Mouse (Mus musculus) intestine, postnatal 0 days (tissue): ENCODE data around the gene Syn3. TPM values are rescaled to one million over a fixed set of nuclear protein-coding genes. Genes with fewer than 3 reads are reported as not detected.

Experiments
- ATAC-seq: fragments of 200-750 bp; cut with Nextera tagmentation; 2 replicates; pipeline ENCODE4 v1.8.0; 2017; ENCODE audit warnings: mild to moderate bottlenecking, moderate TSS enrichment, moderate library complexity
- H3K27ac ChIP-seq: fragments of 300-500 bp; sonication (generic); 2 replicates; pipeline ENCODE4 v1.5.1; 2014; ENCODE audit warnings: mild to moderate bottlenecking, low read depth, low read length, moderate library complexity
- H3K27me3 ChIP-seq: fragments of 300-500 bp; sonication (generic); replicated peaks from 2 replicates; pipeline ENCODE4 v1.6.1; 2014; ENCODE audit warnings: low read length, mixed read lengths; ENCODE audit not compliant: control insufficient read depth, insufficient read depth
- H3K36me3 ChIP-seq: fragments of 300-500 bp; sonication (generic); 2 replicates; pipeline ENCODE4 v1.6.1; 2014; ENCODE audit warnings: mild to moderate bottlenecking, moderate library complexity; ENCODE audit not compliant: control insufficient read depth, insufficient read depth
- H3K4me1 ChIP-seq: fragments of 300-500 bp; sonication (generic); replicated peaks from 2 replicates; pipeline ENCODE4 v1.6.1; 2014; ENCODE audit warnings: antibody characterized with exemption, low read length, mixed read lengths; ENCODE audit not compliant: control insufficient read depth, insufficient read depth
- H3K4me2 ChIP-seq: fragments of 300-500 bp; sonication (generic); replicated peaks from 2 replicates; pipeline ENCODE4 v1.6.1; 2014; ENCODE audit warnings: low read depth, mild to moderate bottlenecking, moderate library complexity
- H3K4me3 ChIP-seq: fragments of 300-500 bp; sonication (generic); 2 replicates; pipeline ENCODE4 v1.5.1; 2014; ENCODE audit warnings: low read depth, low read length
- H3K9ac ChIP-seq: fragments of 300-500 bp; sonication (generic); 2 replicates; pipeline ENCODE4 v1.6.1; 2014; ENCODE audit warnings: mild to moderate bottlenecking, low read depth, low read length
- H3K9me3 ChIP-seq: fragments of 300-500 bp; sonication (generic); 2 replicates; pipeline ENCODE4 v1.6.1; 2016; ENCODE audit warnings: mixed run types; ENCODE audit not compliant: control insufficient read depth
- CTCF ChIP-seq: sonication (generic); IDR thresholded peaks from 2 replicates; pipeline ENCODE4 v1.5.1; 2016; ENCODE audit warnings: low read depth, mild to moderate bottlenecking, control low read depth, antibody characterized with exemption, moderate library complexity
- whole genome bisulfite sequencing: fragments of 180-500 bp; shearing (Covaris S2); extraction: QIAGEN DNeasy Blood & Tissue Kit; methylation state at CpG from one replicate; pipeline ENCODE4 v1.1.7; 2014; 5-methylcytosine and 5-hydroxymethylcytosine counted together
- polyA plus RNA-seq: library from polyadenylated mRNA; unstranded; fragments of >200 nt; fragmentation: Nextera tagmentation; extraction: Ambion mirVana; gene quantifications from 2 replicates; pipeline ENCODE4 v1.2.1, GENCODE M21; 2015

Syn3 gene
- polyA plus RNA-seq, 1 experiment from 2014 or later = 1.1 TPM

- ATAC-seq = no peak
- Histone ChIP-seq H3K4me3 (no peak overlapping the region), H3K9me3 (no peaks in the 10 kb centered on the region), H3K27me3 (no peaks in the 10 kb centered on the region), H3K36me3 (no peaks in the 10 kb centered on the region), H3K4me2 (no peak overlapping the region), H3K4me1 (no peaks in the 10 kb centered on the region), H3K27ac (no peak overlapping the region), H3K9ac (no peak overlapping the region)
- no peak for TF ChIP-seq CTCF
- whole genome bisulfite sequencing = 49% methylated on average over 5 of the region's 5 CpGs
Measured at GRCm38 (mm10) chr10:86018813-86019212, 479.9 kb downstream of the Syn3 start.

DNA sequence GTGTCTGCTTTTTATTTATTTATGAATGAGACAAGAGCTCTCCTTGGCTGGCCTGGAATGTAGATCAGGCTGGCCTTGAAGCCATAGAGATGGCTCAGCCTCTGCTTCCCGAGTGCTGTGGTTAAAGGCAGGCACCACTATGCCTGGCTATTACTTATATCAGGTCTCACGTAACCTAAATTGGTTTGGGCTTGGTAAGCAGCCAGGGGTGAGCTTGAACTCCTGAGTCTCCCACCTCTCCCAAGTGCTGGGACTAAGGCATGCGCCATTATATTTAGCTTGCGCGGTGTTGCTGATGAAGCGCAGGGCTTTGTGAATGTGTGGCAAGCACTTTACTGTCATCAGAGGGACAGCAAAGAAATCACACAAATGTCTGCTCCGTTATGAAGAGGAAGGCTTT is 480.9 kb downstream of the Syn3 start:
- H3K9ac ChIP-seq = no peak overlapping the region
- no peaks in the 10 kb centered on the region for H3K9me3 ChIP-seq
- H3K4me1 ChIP-seq = no peaks in the 10 kb centered on the region
- ATAC-seq = no peak
- no peak overlapping the region for H3K4me3 ChIP-seq
- no peaks in the 10 kb centered on the region for H3K27me3 ChIP-seq
- H3K36me3 ChIP-seq = no peaks in the 10 kb centered on the region
- TF ChIP-seq CTCF = no peak
- no peak overlapping the region for H3K4me2 ChIP-seq
- no peak overlapping the region for H3K27ac ChIP-seq
- WGBS = 86% methylated on average over 7 of the region's 7 CpGs

GRCm38 (mm10) chr10:86011781-86012180 is 486.9 kb downstream of the Syn3 start, which contains the start of gene Bpifc:
Gene Bpifc (minus strand): TSS chr10:86011895.
- H3K4me3 ChIP-seq = no peak within 1 kb of the TSS
- ATAC-seq = no peak
- H3K4me2 ChIP-seq = no peak within 1 kb of the TSS
- 40% methylated on average over 2 of the region's 2 CpGs for WGBS
- TF ChIP-seq CTCF = no peak
- no peaks in the 10 kb centered on the region for H3K4me1 ChIP-seq
- H3K36me3 ChIP-seq = no peaks in the 10 kb centered on the region
- H3K27me3 ChIP-seq = no peaks in the 10 kb centered on the region
- no peak within 1 kb of the TSS for H3K27ac ChIP-seq
- H3K9me3 ChIP-seq = no peaks in the 10 kb centered on the region
- H3K9ac ChIP-seq = no peak within 1 kb of the TSS

- no peak for ATAC-seq
- WGBS = 70% methylated on average over 2 of the region's 2 CpGs
- H3K27me3 ChIP-seq = no peaks in the 10 kb centered on the region
- no peak for TF ChIP-seq CTCF
- no peak overlapping the region for H3K27ac ChIP-seq
- H3K36me3 ChIP-seq = no peaks in the 10 kb centered on the region
- H3K9ac ChIP-seq = no peak overlapping the region
- H3K4me1 ChIP-seq = no peaks in the 10 kb centered on the region
- no peak overlapping the region for H3K4me2 ChIP-seq
- no peak overlapping the region for H3K4me3 ChIP-seq
- H3K9me3 ChIP-seq = no peaks in the 10 kb centered on the region
Measured at GRCm38 (mm10) chr10:86011172-86011571, 487.5 kb downstream of the Syn3 start.

DNA sequence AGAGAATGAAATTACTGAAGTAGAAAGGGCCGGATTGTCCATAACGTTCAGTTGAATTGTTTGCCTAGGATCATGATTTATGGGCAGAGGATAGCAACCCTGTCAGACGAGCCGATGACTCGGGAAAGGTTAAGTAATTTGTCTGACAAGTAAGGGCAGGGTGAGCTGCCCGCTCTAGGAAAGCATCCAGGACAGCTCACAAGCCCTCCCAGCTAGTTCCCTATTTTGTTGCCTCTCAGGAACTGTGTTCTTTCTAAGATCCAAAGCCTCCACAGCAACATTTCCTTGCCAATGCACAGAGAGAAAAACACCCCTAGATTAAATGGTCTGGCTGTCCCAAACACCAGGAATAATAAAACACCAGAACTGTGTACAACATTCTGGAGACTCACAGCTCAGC is 488.1 kb downstream of the Syn3 start:
- H3K4me2 ChIP-seq = no peak overlapping the region
- H3K36me3 ChIP-seq = no peaks in the 10 kb centered on the region
- no peaks in the 10 kb centered on the region for H3K9me3 ChIP-seq
- 8% methylated on average over 6 of the region's 6 CpGs for WGBS
- no peak overlapping the region for H3K27ac ChIP-seq
- H3K4me3 ChIP-seq = no peak overlapping the region
- no peaks in the 10 kb centered on the region for H3K4me1 ChIP-seq
- ATAC-seq = no peak
- no peak for TF ChIP-seq CTCF
- no peaks in the 10 kb centered on the region for H3K27me3 ChIP-seq
- no peak overlapping the region for H3K9ac ChIP-seq

DNA sequence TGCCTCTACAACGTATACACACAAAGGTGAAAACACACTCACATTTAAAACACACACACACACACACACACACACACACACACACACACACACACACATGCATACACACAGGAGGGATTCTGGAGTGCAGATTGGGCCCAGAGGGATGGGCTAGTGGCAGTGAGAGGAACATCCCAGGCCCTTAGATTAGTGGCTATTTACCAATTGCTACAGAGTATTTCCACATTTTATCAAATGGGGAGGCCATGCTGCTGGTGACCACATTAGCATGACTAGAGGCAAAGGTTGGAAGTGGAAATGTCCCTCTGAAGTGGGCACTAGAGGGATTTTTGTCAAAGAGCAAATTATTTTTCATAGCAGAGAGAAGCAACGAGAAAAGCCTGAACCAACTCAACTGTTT is 489.0 kb downstream of the Syn3 start:
- Histone ChIP-seq H3K27me3 (no peaks in the 10 kb centered on the region), H3K4me2 (no peak overlapping the region), H3K27ac (no peak overlapping the region), H3K4me3 (no peak overlapping the region), H3K9me3 (no peaks in the 10 kb centered on the region), H3K36me3 (no peaks in the 10 kb centered on the region), H3K4me1 (no peaks in the 10 kb centered on the region), H3K9ac (no peak overlapping the region)
- WGBS = 82% methylated on average over 2 of the region's 2 CpGs
- no peak for TF ChIP-seq CTCF
- no peak for ATAC-seq

DNA sequence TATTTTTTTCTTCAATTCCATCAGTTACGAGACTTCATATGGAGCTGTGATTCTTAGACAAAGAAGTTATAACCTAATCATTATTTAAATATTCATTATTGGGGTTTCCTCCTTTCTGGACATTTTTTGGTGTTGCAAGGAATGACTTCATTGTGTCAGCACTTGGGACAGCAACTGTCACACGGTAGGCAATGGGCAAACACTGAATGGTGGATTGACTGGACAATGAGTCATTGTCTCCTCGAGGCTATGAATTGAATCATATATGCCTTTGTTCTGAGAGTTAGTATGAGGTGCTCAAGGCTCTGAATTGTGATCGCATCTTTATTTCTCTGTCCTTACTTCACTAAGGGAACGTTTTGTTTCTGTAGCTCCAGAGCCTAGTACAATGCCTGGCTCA is 492.2 kb downstream of the Syn3 start:
- 74% methylated on average over 5 of the region's 5 CpGs for WGBS
- Histone ChIP-seq H3K36me3 (no peaks in the 10 kb centered on the region), H3K4me1 (no peaks in the 10 kb centered on the region), H3K4me3 (no peak overlapping the region), H3K9ac (no peak overlapping the region), H3K9me3 (no peaks in the 10 kb centered on the region), H3K27ac (no peak overlapping the region), H3K27me3 (no peaks in the 10 kb centered on the region), H3K4me2 (no peak overlapping the region)
- ATAC-seq = no peak
- no peak for TF ChIP-seq CTCF

Other genes starting within 250 kb of the Syn3 start
- gene Timp3, start 198.5 kb downstream of the Syn3 start, polyA plus RNA-seq = 24.2 and 29.4 TPM in 2 replicates
- 296 and 334 TPM in 2 replicates for gene Hsp90b1, start 206.6 kb upstream of the Syn3 start, polyA plus RNA-seq
- gene Ttc41, start 206.9 kb upstream of the Syn3 start, polyA plus RNA-seq = 0.59 TPM in 2 replicates